Mouse (Mus musculus) neural tube, embryonic 14.5 days (tissue): ENCODE data around the gene Ankmy2. TPM values are rescaled to one million over a fixed set of nuclear protein-coding genes. Genes with fewer than 3 reads are reported as not detected.
A peak's percentile ranks its signal among the peaks of the same experiment; 100 is the strongest.

Experiments
- ATAC-seq: fragments of 200-750 bp; cut with Nextera tagmentation; 2 replicates; pipeline ENCODE4 v1.8.0; 2017; ENCODE audit warnings: low read depth, mild to moderate bottlenecking, moderate TSS enrichment, moderate library complexity
- H3K27ac ChIP-seq: fragments of 300-500 bp; sonication (generic); 2 replicates; pipeline ENCODE4 v1.5.1; 2014; ENCODE audit warnings: low read depth, mild to moderate bottlenecking, control low read depth, low read length, moderate library complexity, mixed read lengths
- H3K27me3 ChIP-seq: fragments of 300-500 bp; sonication (generic); 2 replicates; pipeline ENCODE4 v1.6.1; 2014; ENCODE audit warnings: low read length; ENCODE audit not compliant: control insufficient read depth, insufficient read depth
- H3K36me3 ChIP-seq: fragments of 300-500 bp; sonication (generic); 2 replicates; pipeline ENCODE4 v1.6.1; 2014; ENCODE audit warnings: low read length, mixed read lengths; ENCODE audit not compliant: control insufficient read depth, insufficient read depth
- H3K4me1 ChIP-seq: fragments of 300-500 bp; sonication (generic); 2 replicates; pipeline ENCODE4 v1.6.1; 2014; ENCODE audit warnings: low read length; ENCODE audit not compliant: control insufficient read depth, insufficient read depth
- H3K4me2 ChIP-seq: fragments of 300-500 bp; sonication (generic); 2 replicates; pipeline ENCODE4 v1.6.1; 2014; ENCODE audit warnings: mild to moderate bottlenecking, low read depth, low read length, control low read depth
- H3K4me3 ChIP-seq: fragments of 300-500 bp; sonication (generic); 2 replicates; pipeline ENCODE4 v1.5.1; 2014; ENCODE audit warnings: low read depth, low read length, control low read depth, mixed read lengths
- H3K9ac ChIP-seq: fragments of 300-500 bp; sonication (generic); replicated peaks from 2 replicates; pipeline ENCODE4 v1.6.1; 2014; ENCODE audit warnings: low read depth, mild to moderate bottlenecking, control low read depth, low read length, mixed read lengths
- H3K9me3 ChIP-seq: fragments of 300-500 bp; sonication (generic); 2 replicates; pipeline ENCODE4 v1.6.1; 2016; ENCODE audit warnings: low read length; ENCODE audit not compliant: control insufficient read depth
- WGBS: fragments of 180-500 bp; shearing (Covaris S2); extraction: QIAGEN DNeasy Blood & Tissue Kit; methylation state at CpG from one replicate; pipeline ENCODE4 v1.1.7; 2014; 5-methylcytosine and 5-hydroxymethylcytosine counted together
- polyA plus RNA-seq: library from polyadenylated mRNA; unstranded; fragments of >200 nt; fragmentation: Nextera tagmentation; extraction: Ambion mirVana; gene quantifications from 2 replicates; pipeline ENCODE4 v1.2.1, GENCODE M21; 2014

Ankmy2 gene
- polyA plus RNA-seq: 84.6 and 87.6 TPM in 2 replicates

GRCm38 (mm10) chr12:36156637-36157303, at the start of gene Ankmy2:
Ankmy2 (plus strand) TSS chr12:36157114.
- no peaks in the 10 kb centered on the region for H3K36me3 ChIP-seq
- H3K9ac ChIP-seq: peak within 1 kb of the TSS; percentile 86
- no peaks in the 10 kb centered on the region for H3K9me3 ChIP-seq
- peak within 1 kb of the TSS; percentile 82 for H3K27ac ChIP-seq
- peak within 1 kb of the TSS; percentile 67 for H3K4me3 ChIP-seq
- peak within 1 kb of the TSS; percentile 51 for H3K4me2 ChIP-seq
- peak; percentile 97 for ATAC-seq
- under 1% methylated on average over 42 of the region's 42 CpGs for WGBS
- H3K27me3 ChIP-seq: no peaks in the 10 kb centered on the region; the same call in 1 of the 2 replicates
- H3K4me1 ChIP-seq: peaks cover 18% of the 10 kb centered on the region

GRCm38 (mm10) chr12:36108442-36108841, 48.5 kb upstream of the Ankmy2 start:
- H3K27ac ChIP-seq: no peak overlapping the region
- 94% methylated on average over 5 of the region's 5 CpGs for WGBS
- no peak overlapping the region for H3K4me3 ChIP-seq
- H3K9me3 ChIP-seq: peaks cover 2% of the 10 kb centered on the region; the same call in 1 of the 2 replicates
- no peak for ATAC-seq
- H3K4me2 ChIP-seq: no peak overlapping the region
- no peaks in the 10 kb centered on the region for H3K27me3 ChIP-seq
- no peak overlapping the region for H3K9ac ChIP-seq
- H3K36me3 ChIP-seq: peaks cover 55% of the 10 kb centered on the region
- no peaks in the 10 kb centered on the region for H3K4me1 ChIP-seq

DNA sequence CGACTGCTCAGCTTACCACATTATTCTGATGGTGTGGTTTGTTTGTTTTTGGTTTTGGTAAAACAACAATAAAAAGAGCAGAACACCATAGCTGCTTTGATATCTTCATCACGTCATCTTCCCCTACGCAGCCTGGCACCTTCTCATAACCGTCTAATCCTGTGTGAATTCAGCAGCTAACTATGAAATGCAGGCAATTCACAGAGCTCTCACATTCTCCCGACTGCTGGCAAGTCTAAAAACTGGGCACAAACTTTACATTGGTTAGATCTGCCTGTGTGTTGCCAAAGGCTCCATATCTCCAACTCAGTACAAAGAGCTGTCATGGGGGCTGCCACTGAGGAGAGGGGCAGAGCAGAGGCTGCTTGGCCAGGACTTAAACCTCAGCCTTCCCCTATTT, 46.5 kb upstream of the Ankmy2 start:
- H3K4me3 ChIP-seq: no peak overlapping the region
- H3K9ac ChIP-seq: no peak overlapping the region
- peaks cover 2% of the 10 kb centered on the region; the same call in 1 of the 2 replicates for H3K9me3 ChIP-seq
- H3K4me2 ChIP-seq: no peak overlapping the region
- no peaks in the 10 kb centered on the region for H3K4me1 ChIP-seq
- H3K27ac ChIP-seq: no peak overlapping the region
- ATAC-seq: no peak
- peaks cover 61% of the 10 kb centered on the region for H3K36me3 ChIP-seq
- no peaks in the 10 kb centered on the region for H3K27me3 ChIP-seq
- WGBS: 92% methylated on average over 5 of the region's 5 CpGs

GRCm38 (mm10) chr12:36111110-36111509, 45.8 kb upstream of the Ankmy2 start:
- 94% methylated on average over 5 of the region's 5 CpGs for WGBS
- H3K9ac ChIP-seq: no peak overlapping the region
- no peaks in the 10 kb centered on the region for H3K27me3 ChIP-seq
- no peak for ATAC-seq
- H3K4me2 ChIP-seq: no peak overlapping the region
- no peaks in the 10 kb centered on the region for H3K4me1 ChIP-seq
- H3K9me3 ChIP-seq: peaks cover 2% of the 10 kb centered on the region; the same call in 1 of the 2 replicates
- peaks cover 61% of the 10 kb centered on the region for H3K36me3 ChIP-seq
- H3K4me3 ChIP-seq: no peak overlapping the region
- no peak overlapping the region for H3K27ac ChIP-seq

DNA sequence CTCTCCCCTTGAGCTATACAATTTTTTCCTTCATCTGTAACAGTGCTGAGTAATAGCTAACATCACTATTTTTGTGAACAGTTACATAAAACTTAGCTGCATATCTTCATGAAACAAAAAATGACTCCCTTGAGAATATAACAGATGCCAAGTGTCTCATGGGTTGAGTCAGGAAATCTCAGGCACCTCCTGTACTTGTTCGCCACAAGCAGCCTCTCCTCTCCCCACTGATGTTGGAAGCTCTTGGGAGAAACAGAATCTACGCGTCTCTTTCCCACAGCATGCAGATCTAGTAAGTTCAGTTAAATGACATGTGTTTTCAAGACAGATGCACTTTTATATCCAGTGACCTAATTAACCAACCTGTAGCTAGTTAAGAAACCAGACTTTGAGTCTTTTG, 44.8 kb upstream of the Ankmy2 start:
- Histone ChIP-seq H3K36me3 (peaks cover 59% of the 10 kb centered on the region), H3K4me1 (no peaks in the 10 kb centered on the region), H3K9me3 (peaks cover 2% of the 10 kb centered on the region; the same call in 1 of the 2 replicates), H3K4me2 (no peak overlapping the region), H3K27me3 (no peaks in the 10 kb centered on the region), H3K9ac (no peak overlapping the region), H3K4me3 (no peak overlapping the region), H3K27ac (no peak overlapping the region)
- no peak for ATAC-seq
- 84% methylated on average over 3 of the region's 3 CpGs for WGBS

DNA sequence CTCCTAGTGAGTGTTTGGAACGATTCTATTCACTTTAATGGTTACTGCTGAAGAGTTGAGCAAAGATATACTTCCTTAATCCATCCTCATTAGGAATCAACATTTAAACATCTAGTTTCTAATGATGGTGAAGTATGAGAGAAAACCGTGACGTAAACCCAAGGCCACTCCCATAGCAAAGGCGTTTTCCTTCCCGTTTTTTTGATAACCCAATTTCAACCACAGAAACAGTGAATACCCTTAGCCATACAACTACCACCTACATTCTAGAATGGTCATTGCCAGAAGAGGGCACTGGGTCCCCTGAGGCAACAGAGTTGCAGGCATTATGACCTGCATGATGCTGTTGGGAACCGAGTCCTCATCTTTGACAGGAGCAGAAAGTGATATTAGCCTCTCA, 39.8 kb upstream of the Ankmy2 start:
- no peak overlapping the region for H3K9ac ChIP-seq

GRCm38 (mm10) chr12:36119244-36119643, 37.7 kb upstream of the Ankmy2 start:
- WGBS: 97% methylated on average over 3 of the region's 3 CpGs
- H3K9ac ChIP-seq: no peak overlapping the region
- ATAC-seq: no peak
- no peak overlapping the region for H3K4me2 ChIP-seq
- H3K4me3 ChIP-seq: no peak overlapping the region
- H3K9me3 ChIP-seq: no peaks in the 10 kb centered on the region
- H3K36me3 ChIP-seq: peaks cover 31% of the 10 kb centered on the region
- H3K27me3 ChIP-seq: no peaks in the 10 kb centered on the region
- no peak overlapping the region for H3K27ac ChIP-seq
- H3K4me1 ChIP-seq: no peaks in the 10 kb centered on the region

More for the DNA sequence above, 39.8 kb upstream of the Ankmy2 start:
- no peak for ATAC-seq
- Histone ChIP-seq H3K27ac (no peak overlapping the region), H3K9me3 (no peaks in the 10 kb centered on the region), H3K4me2 (no peak overlapping the region), H3K36me3 (peaks cover 40% of the 10 kb centered on the region), H3K4me1 (no peaks in the 10 kb centered on the region), H3K4me3 (no peak overlapping the region), H3K27me3 (no peaks in the 10 kb centered on the region)
- WGBS: 94% methylated on average over 6 of the region's 6 CpGs

- H3K9me3 ChIP-seq: no peaks in the 10 kb centered on the region
- no peaks in the 10 kb centered on the region for H3K27me3 ChIP-seq
- no peak for ATAC-seq
- H3K36me3 ChIP-seq: peaks cover 19% of the 10 kb centered on the region
- no peak overlapping the region for H3K9ac ChIP-seq
- H3K4me3 ChIP-seq: no peak overlapping the region
- H3K27ac ChIP-seq: no peak overlapping the region
- no peaks in the 10 kb centered on the region for H3K4me1 ChIP-seq
- WGBS: 83% methylated on average over 5 of the region's 5 CpGs
- H3K4me2 ChIP-seq: no peak overlapping the region
Measured at GRCm38 (mm10) chr12:36126049-36126448, 30.9 kb upstream of the Ankmy2 start.

- Histone ChIP-seq H3K27ac (no peak overlapping the region), H3K4me3 (no peak overlapping the region), H3K9me3 (no peaks in the 10 kb centered on the region), H3K27me3 (no peaks in the 10 kb centered on the region), H3K4me1 (no peaks in the 10 kb centered on the region), H3K4me2 (no peak overlapping the region), H3K36me3 (peaks cover 12% of the 10 kb centered on the region), H3K9ac (no peak overlapping the region)
- no peak for ATAC-seq
- WGBS: 93% methylated on average over 5 of the region's 5 CpGs
Measured at GRCm38 (mm10) chr12:36129826-36130225, 27.1 kb upstream of the Ankmy2 start.
